Mouse (Mus musculus) urinary bladder, postnatal 25 days (tissue): ENCODE measurements around the gene Hist2h2bb.
A peak's percentile ranks its signal among the peaks of the same experiment; 100 is the strongest.
"Not testable (repeated sequence)": the region's sequence is repeated elsewhere in the genome, so short reads cannot be mapped to it uniquely, and the experiment has no call there.

Experiments used
- DNase-seq: peaks from one replicate; pipeline ENCODE4 v3.0.0; 2022; ENCODE audit warnings: low spot score

The Hist2h2bb gene

GRCm38 (mm10) chr3:96263558-96264403 lies 5.8 kb upstream of the Hist2h2bb start:
- DNase-seq, result peak; percentile 44

GRCm38 (mm10) chr3:96264404-96264949 lies 5.1 kb upstream of the Hist2h2bb start:
- DNase-seq, result no peak

GRCm38 (mm10) chr3:96266132-96266710 lies 3.3 kb upstream of the Hist2h2bb start:
- DNase-seq, result no peak

GRCm38 (mm10) chr3:96267541-96267940 lies 2.0 kb upstream of the Hist2h2bb start:
- DNase-seq, result no peak

GRCm38 (mm10) chr3:96268051-96268775 lies 1.3 kb upstream of the Hist2h2bb start, which contains the start of gene Hist2h3b:
Hist2h3b (plus strand) TSS chr3:96268654.
- DNase-seq, result peak; percentile 67

- not testable (repeated sequence) for DNase-seq
Measured at GRCm38 (mm10) chr3:96268776-96269378, 675 bp upstream of the Hist2h2bb start.

GRCm38 (mm10) chr3:96273591-96274465 lies 4.3 kb downstream of the Hist2h2bb start:
- no peak for DNase-seq

GRCm38 (mm10) chr3:96277428-96277799 lies 7.9 kb downstream of the Hist2h2bb start:
- peak; percentile 30 for DNase-seq

GRCm38 (mm10) chr3:96277800-96278624 lies 8.5 kb downstream of the Hist2h2bb start:
- peak; percentile 85 for DNase-seq

- DNase-seq, result no peak
Measured at GRCm38 (mm10) chr3:96280660-96281059, 11.1 kb downstream of the Hist2h2bb start.

GRCm38 (mm10) chr3:96284457-96284856 lies 14.9 kb downstream of the Hist2h2bb start:
- DNase-seq, result no peak

GRCm38 (mm10) chr3:96287334-96287733 lies 17.8 kb downstream of the Hist2h2bb start:
- DNase-seq, result not testable (repeated sequence)

GRCm38 (mm10) chr3:96289201-96289600 lies 19.6 kb downstream of the Hist2h2bb start:
- DNase-seq, result no peak

GRCm38 (mm10) chr3:96290727-96291126 lies 21.2 kb downstream of the Hist2h2bb start:
- not testable (repeated sequence) for DNase-seq

- DNase-seq, result no peak
Measured at GRCm38 (mm10) chr3:96292641-96293040, 23.1 kb downstream of the Hist2h2bb start.

- no peak for DNase-seq
Measured at GRCm38 (mm10) chr3:96293368-96293767, 23.8 kb downstream of the Hist2h2bb start.

- no peak for DNase-seq
Measured at GRCm38 (mm10) chr3:96293787-96294186, 24.2 kb downstream of the Hist2h2bb start, which contains the start of gene Fcgr1. Fcgr1 (minus strand) TSS chr3:96293969.

- DNase-seq, result no peak
Measured at GRCm38 (mm10) chr3:96298360-96298759, 28.8 kb downstream of the Hist2h2bb start.

- DNase-seq, result no peak
Measured at GRCm38 (mm10) chr3:96299562-96299961, 30.0 kb downstream of the Hist2h2bb start.
